Mouse (Mus musculus) C2C12 (cell line): ENCODE data around the gene Zfp831. TPM values are rescaled to one million over a fixed set of nuclear protein-coding genes. Genes with fewer than 3 reads are reported as not detected.
A peak's percentile ranks its signal among the peaks of the same experiment; 100 is the strongest.

Experiments
- H3K27me3 ChIP-seq: one replicate; pipeline ENCODE4 v1.6.1; 2011; ENCODE audit not compliant: control insufficient read depth, insufficient read depth, insufficient read length
- H3K36me3 ChIP-seq: one replicate; pipeline ENCODE4 v1.6.1; 2011; ENCODE audit not compliant: control insufficient read depth, insufficient read depth
- H3K4me3 ChIP-seq: one replicate; pipeline ENCODE4 v1.5.1; 2011; ENCODE audit warnings: mild to moderate bottlenecking, control low read depth; ENCODE audit not compliant: poor library complexity, insufficient read depth, severe bottlenecking
- H3K79me2 ChIP-seq: one replicate; pipeline ENCODE4 v1.6.1; 2011; ENCODE audit not compliant: control insufficient read depth, insufficient read depth
- H3K79me3 ChIP-seq: one replicate; pipeline ENCODE4 v1.6.1; 2011; ENCODE audit warnings: low read depth, control low read depth
- H3ac ChIP-seq: one replicate; pipeline ENCODE3; 2011; ENCODE audit warnings: low read depth; ENCODE audit not compliant: control insufficient read depth, insufficient read length
- CEBPB ChIP-seq: IDR thresholded peaks from one replicate; pipeline ENCODE4 v1.6.1; 2011; ENCODE audit warnings: low read depth, mild to moderate bottlenecking, control low read depth, moderate library complexity
- CTCF ChIP-seq: IDR thresholded peaks from one replicate; pipeline ENCODE4 v1.5.1; 2011; ENCODE audit not compliant: control insufficient read depth, insufficient read depth, insufficient read length
- FOSL1 ChIP-seq: IDR thresholded peaks from one replicate; pipeline ENCODE4 v1.8.0; 2011; ENCODE audit warnings: mild to moderate bottlenecking, low read length; ENCODE audit not compliant: poor library complexity, insufficient read depth, severe bottlenecking
- MAX ChIP-seq: IDR thresholded peaks from one replicate; pipeline ENCODE4 v1.6.1; 2011; ENCODE audit warnings: mild to moderate bottlenecking, control low read depth
- MYOD1 ChIP-seq: IDR thresholded peaks from one replicate; pipeline ENCODE4 v1.6.1; 2011; ENCODE audit warnings: low read depth; ENCODE audit not compliant: control insufficient read depth, insufficient read length
- MYOG ChIP-seq: IDR thresholded peaks from one replicate; pipeline ENCODE4 v1.6.1; 2011; ENCODE audit not compliant: control insufficient read depth, insufficient read length; ENCODE audit errors: extremely low read depth
- USF1 ChIP-seq: IDR thresholded peaks from one replicate; pipeline ENCODE4 v1.6.1; 2011; ENCODE audit warnings: low read depth, mild to moderate bottlenecking, control low read depth, moderate library complexity
- polyA plus RNA-seq: library from polyadenylated mRNA; unstranded; fragments of >200 nt; fragmentation: generic; extraction: Trizol; gene quantifications from one replicate; pipeline ENCODE4 v1.2.1, GENCODE M21; 2012; ENCODE audit warnings: missing spikeins

Gene Zfp831
- polyA plus RNA-seq, 1 experiment: not detected

DNA sequence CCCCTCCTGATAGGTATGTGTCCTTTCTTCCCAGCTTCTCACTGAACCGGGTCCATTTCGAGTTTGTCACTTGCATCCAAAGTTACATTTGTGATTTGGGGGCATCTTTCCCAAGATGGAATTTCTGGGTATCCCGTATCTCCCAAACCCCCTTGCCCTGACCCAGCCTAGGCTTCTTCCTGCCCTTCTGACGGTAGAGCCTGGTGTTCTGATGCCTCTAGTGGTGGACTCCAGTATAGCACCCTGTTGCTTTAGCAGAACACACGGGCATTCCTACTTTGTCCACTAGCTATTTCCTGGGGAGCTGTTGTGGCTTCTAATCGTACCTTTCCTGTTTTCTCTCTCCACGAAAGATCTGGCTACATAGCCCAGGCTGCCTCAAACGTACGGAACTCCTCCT, 32.3 kb downstream of the Zfp831 start:
- H3K79me2 ChIP-seq: no peaks in the 10 kb centered on the region
- H3K36me3 ChIP-seq: no peaks in the 10 kb centered on the region
- H3K27me3 ChIP-seq: peaks cover 3% of the 10 kb centered on the region
- H3K4me3 ChIP-seq: no peak overlapping the region
- H3ac ChIP-seq: no peak overlapping the region
- H3K79me3 ChIP-seq: no peaks in the 10 kb centered on the region
- peak; percentile 61 for TF ChIP-seq CTCF
- TF ChIP-seq USF1: no peak
- no peak for TF ChIP-seq MYOG

DNA sequence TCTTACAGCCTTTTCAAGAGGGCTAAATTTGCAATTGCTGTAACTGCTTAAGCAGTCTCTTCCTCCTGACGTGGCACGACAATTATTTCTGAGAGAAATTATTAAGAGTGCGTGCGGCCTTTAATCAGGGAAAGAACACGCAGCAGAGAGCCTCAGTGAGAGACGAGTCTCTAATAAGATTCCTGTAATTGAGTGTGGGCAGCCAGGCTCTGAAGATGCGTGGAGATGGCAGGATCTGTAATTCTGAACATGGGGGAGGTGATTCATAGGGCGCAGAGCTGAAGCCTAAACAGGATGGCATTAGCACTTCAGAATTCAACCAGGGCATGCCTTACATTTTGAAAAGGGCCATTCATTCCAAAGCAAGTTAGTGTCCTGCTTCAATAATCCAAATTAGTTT, 58.0 kb downstream of the Zfp831 start:
- TF ChIP-seq FOSL1 (no peak), CTCF (no peak), MYOD1 (no peak), MYOG (no peak), USF1 (no peak), MAX (no peak), CEBPB (no peak)
- Histone ChIP-seq H3K27me3 (no peaks in the 10 kb centered on the region), H3ac (no peak overlapping the region), H3K79me2 (no peaks in the 10 kb centered on the region), H3K4me3 (no peak overlapping the region), H3K36me3 (no peaks in the 10 kb centered on the region), H3K79me3 (no peaks in the 10 kb centered on the region)

DNA sequence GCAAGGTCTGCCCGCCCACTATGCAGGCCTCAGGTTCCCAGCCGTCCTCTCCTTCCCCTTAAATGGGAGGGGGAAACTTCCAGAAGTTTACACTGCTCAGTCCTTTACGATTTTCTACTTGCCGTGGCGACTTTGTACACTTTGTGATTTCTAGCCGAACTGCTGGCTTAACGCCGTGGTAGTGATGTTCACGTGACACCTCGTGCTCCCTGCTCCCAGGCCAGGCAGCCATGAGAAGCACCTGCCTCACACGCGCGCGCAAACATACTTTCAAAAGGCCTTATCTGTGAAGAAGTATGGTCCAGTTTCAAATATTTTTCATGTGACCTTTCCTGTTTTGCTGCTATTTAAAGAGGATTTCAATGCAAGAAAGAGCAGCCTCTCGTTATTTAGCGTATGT, 63.8 kb downstream of the Zfp831 start:
- Histone ChIP-seq H3K79me2 (no peaks in the 10 kb centered on the region), H3ac (no peak overlapping the region), H3K36me3 (no peaks in the 10 kb centered on the region), H3K4me3 (peak overlapping the region; percentile 14), H3K27me3 (no peaks in the 10 kb centered on the region), H3K79me3 (no peaks in the 10 kb centered on the region)
- TF ChIP-seq MYOD1: no peak
- no peak for TF ChIP-seq FOSL1
- TF ChIP-seq MYOG: no peak
- TF ChIP-seq MAX: no peak
- TF ChIP-seq CEBPB: no peak
- no peak for TF ChIP-seq CTCF
- TF ChIP-seq USF1: no peak

DNA sequence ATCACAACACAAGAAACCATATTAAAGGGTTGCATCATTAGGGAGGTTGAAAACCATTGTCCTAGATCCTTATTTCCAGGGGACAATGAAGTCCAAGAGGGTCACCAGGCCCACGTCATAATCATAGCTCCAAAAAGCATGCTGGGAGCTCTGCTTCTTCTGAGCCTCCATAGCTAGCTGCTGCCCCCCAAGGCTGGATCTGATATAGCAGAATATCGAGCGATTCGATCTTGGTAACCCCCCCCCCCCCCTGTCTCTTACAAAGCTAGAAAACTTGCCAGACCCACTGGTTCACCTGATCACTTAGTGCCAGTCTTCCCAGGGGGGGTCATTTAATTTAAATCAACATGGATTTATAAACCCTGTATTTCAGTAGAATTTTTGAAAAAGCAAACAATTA, 65.3 kb downstream of the Zfp831 start:
- Histone ChIP-seq H3K4me3 (no peak overlapping the region), H3ac (no peak overlapping the region), H3K27me3 (no peaks in the 10 kb centered on the region), H3K79me2 (no peaks in the 10 kb centered on the region), H3K79me3 (no peaks in the 10 kb centered on the region), H3K36me3 (no peaks in the 10 kb centered on the region)
- no peak for TF ChIP-seq MYOD1
- no peak for TF ChIP-seq MAX
- TF ChIP-seq MYOG: no peak
- no peak for TF ChIP-seq FOSL1
- no peak for TF ChIP-seq CTCF
- no peak for TF ChIP-seq CEBPB
- no peak for TF ChIP-seq USF1

DNA sequence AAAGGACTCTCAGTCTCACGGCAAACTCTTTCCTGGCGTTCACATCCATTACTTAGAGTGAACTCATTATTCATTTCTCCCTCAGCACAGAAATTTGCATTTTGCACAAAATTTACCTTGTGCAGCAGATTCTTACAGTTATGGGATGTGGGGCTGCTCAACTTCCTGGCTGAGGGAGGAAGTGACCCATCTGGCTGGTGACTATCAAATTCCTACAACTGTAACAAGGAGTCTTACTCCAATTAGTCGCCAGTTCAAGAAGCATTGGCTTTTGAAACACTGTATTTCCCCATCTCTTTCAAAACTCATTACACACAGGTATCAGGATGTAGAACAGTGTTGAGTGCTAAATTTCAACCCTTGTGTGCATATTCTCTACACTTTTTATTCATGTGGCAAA, 66.9 kb downstream of the Zfp831 start:
- no peaks in the 10 kb centered on the region for H3K79me2 ChIP-seq
- no peak overlapping the region for H3ac ChIP-seq
- H3K27me3 ChIP-seq: no peaks in the 10 kb centered on the region
- no peak overlapping the region for H3K4me3 ChIP-seq
- no peaks in the 10 kb centered on the region for H3K79me3 ChIP-seq
- no peaks in the 10 kb centered on the region for H3K36me3 ChIP-seq
- TF ChIP-seq USF1 (no peak), MYOG (no peak), FOSL1 (no peak), CTCF (no peak), CEBPB (no peak), MYOD1 (no peak), MAX (no peak)

DNA sequence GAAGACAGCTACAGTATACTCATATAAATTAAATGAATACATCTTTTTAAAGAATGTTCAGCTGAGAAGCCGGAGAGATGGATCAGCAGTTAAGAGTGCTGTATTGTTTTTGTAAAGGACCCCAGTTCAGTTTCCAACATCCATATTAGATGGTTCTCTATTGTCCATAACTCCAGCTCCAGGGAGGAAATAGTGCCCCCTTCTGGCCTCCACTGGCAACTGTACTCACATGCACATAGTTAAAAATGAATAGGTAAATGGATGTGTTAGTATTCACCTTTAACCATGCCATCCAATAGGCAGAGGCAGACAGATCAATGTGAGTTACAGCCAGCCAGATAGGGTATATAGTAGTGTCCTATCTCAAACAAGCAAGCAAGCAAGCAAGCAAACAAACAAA, 68.7 kb downstream of the Zfp831 start:
- H3K36me3 ChIP-seq: no peaks in the 10 kb centered on the region
- H3K4me3 ChIP-seq: no peak overlapping the region
- H3K79me2 ChIP-seq: no peaks in the 10 kb centered on the region
- H3ac ChIP-seq: no peak overlapping the region
- no peaks in the 10 kb centered on the region for H3K79me3 ChIP-seq
- no peaks in the 10 kb centered on the region for H3K27me3 ChIP-seq
- TF ChIP-seq CTCF (no peak), USF1 (no peak), MYOG (no peak)

DNA sequence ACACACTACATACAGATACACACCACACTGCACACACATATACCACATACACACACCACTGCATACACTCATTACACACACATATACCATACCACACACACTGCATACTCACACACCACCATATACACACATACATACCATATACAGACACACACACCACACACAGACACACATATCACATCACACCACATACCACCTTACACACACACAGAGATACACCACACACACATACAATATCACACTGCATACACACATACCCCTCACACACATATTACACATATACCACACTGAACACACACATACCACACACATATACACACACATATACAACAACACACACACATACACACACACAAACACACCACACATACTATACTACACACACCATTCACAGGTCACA, 72.6 kb downstream of the Zfp831 start:
- no peak for TF ChIP-seq MAX
- no peak for TF ChIP-seq CTCF
- TF ChIP-seq FOSL1: no peak
- TF ChIP-seq USF1: no peak
- no peak for TF ChIP-seq MYOG
- TF ChIP-seq CEBPB: no peak
- TF ChIP-seq MYOD1: no peak
- no peaks in the 10 kb centered on the region for H3K79me3 ChIP-seq
- H3K36me3 ChIP-seq: no peaks in the 10 kb centered on the region

More for the DNA sequence above, 72.6 kb downstream of the Zfp831 start:
- H3ac ChIP-seq: no peak overlapping the region
- H3K79me2 ChIP-seq: no peaks in the 10 kb centered on the region
- no peaks in the 10 kb centered on the region for H3K27me3 ChIP-seq
- H3K4me3 ChIP-seq: no peak overlapping the region
